8 mouse cellular contexts compared by ENCODE assay signal in the genomic region with DNA sequence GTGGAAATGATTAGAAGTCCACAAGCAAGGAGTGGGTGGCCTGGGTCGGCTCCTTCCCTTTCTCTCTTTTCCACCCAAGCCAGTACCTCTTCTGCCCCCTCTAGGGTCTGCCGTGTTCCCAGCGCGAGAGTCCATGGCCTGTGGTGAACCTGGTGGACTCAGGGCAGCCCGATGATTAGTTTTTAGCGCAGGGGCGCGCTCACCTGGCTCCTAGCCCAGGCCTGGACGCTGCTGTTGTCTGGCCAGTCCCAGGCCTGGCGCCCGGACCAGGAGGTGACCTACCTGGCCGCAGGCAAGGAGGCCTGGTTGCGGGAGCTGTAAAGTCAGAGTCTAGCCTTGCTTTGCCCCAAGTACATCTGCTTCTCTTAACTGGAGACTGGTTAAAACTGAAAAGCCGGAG. TPM values are rescaled to one million over a fixed set of nuclear protein-coding genes. Genes with fewer than 3 reads are reported as not detected.
DNase-seq lines count a peak whose midpoint lies in the region; TF ChIP-seq lines count a peak whose summit lies in the region.

Magix (minus strand) TSS at position 388 of the 400 bp plus-strand sequence.

- no peak for TF ChIP-seq CTCF in left cerebral cortex, adult 2 months (IDR thresholded peaks at IDR 0.05)

- DNase-seq in left cerebral cortex, adult 2 months (ENCODE audit: extremely low spot score in 1 of 2, low spot score in 2 of 2), result no peak
- no peak for DNase-seq in left cerebral cortex, adult 18-20 months (ENCODE audit: low spot score in 2 of 2)
- peak in 1 of 2 experiments; percentile 58 for DNase-seq in heart, adult 18-20 months
- peak; percentile 74 for DNase-seq in kidney, adult 11 months
- DNase-seq in lung, postnatal 36 days, result peak; percentile 33
- no peak for DNase-seq in left cerebral cortex, postnatal 36 days (ENCODE audit: low spot score in 2 of 2)
- no peak for DNase-seq in adrenal gland, postnatal 4 days (ENCODE audit: low spot score in 2 of 2)
- no peak for DNase-seq in thymus, adult 18-20 months

- intact Hi-C loops in left cerebral cortex, adult 2 months (cut with DNase I), result no loop called here
- intact Hi-C loops in left cerebral cortex, postnatal 36 days (cut with DNase I), result no loop called here

- no peak within 1 kb of the TSS for H3K27ac ChIP-seq in left cerebral cortex, adult 2 months

- H3K4me3 ChIP-seq in left cerebral cortex, adult 2 months, result peak within 1 kb of the TSS; percentile 37

RNA-seq across cellular contexts. Expression of gene Magix, which starts in this region (rescaled TPM):
- under 1 TPM; 0.16 to 0.43 TPM for total RNA-seq in left cerebral cortex, adult 2 months (2021)
- under 1 TPM; 0.19 to 0.44 TPM for total RNA-seq in left cerebral cortex, adult 18-20 months (2021)
- 10 to 100 TPM; 25.2 to 27.9 TPM for total RNA-seq in heart, adult 18-20 months (2021)
- under 1 TPM; 0.17 to 0.41 TPM for total RNA-seq in left cerebral cortex, postnatal 36 days (2021)
- 1 to 10 TPM in 1 of 2 experiments, under 1 TPM in 1; 0.42 to 1.4 TPM for total RNA-seq in adrenal gland, postnatal 4 days (2021)

Comparison
In these comparisons a context has a peak if more than half of its experiments do, and no peak if none do; other contexts are left out.
1. RNA of gene Magix (total RNA-seq): 25.2 to 27.9 TPM in heart, adult 18-20 months; 0.42 to 1.4 TPM in adrenal gland, postnatal 4 days, 0.19 to 0.44 TPM in left cerebral cortex, adult 18-20 months, 0.16 to 0.43 TPM in left cerebral cortex, adult 2 months and 0.17 to 0.41 TPM in left cerebral cortex, postnatal 36 days; every median in the first group is over 10 times any median in the second.
2. DNase-seq: peak in kidney, adult 11 months (single experiment) and lung, postnatal 36 days (single experiment); none in left cerebral cortex, adult 2 months (0 of 2), left cerebral cortex, adult 18-20 months (0 of 2), left cerebral cortex, postnatal 36 days (0 of 2), adrenal gland, postnatal 4 days (0 of 2) and thymus, adult 18-20 months (0 of 2).